Mouse (Mus musculus): ENCODE data around the gene Ddias. TPM values are rescaled to one million over a fixed set of nuclear protein-coding genes. Genes with fewer than 3 reads are reported as not detected.

Gene Ddias
- polyA plus RNA-seq, 1 experiment from 2014 or later: 16.4 TPM

GRCm38 (mm10) chr7:92886801-92887200, 12.8 kb upstream of the Ddias start:
- Histone ChIP-seq H3K9me3 (no peaks in the 10 kb centered on the region), H3K27ac (0 out of 2 replicates have a peak overlapping the region, but pooled peaks have one; percentile 18), H3K9ac (no peak overlapping the region), H3K36me3 (no peaks in the 10 kb centered on the region), H3K27me3 (no peaks in the 10 kb centered on the region), H3K4me3 (no peak overlapping the region), H3K4me1 (peaks cover 3% of the 10 kb centered on the region; the same call in 1 of the 2 replicates), H3K4me2 (no peak overlapping the region)
- ATAC-seq (ENCODE audit: borderline replicate concordance, extremely low read depth, low FRiP score, low TSS enrichment): no peak
- WGBS: 61% methylated on average over 7 of the region's 7 CpGs

DNA sequence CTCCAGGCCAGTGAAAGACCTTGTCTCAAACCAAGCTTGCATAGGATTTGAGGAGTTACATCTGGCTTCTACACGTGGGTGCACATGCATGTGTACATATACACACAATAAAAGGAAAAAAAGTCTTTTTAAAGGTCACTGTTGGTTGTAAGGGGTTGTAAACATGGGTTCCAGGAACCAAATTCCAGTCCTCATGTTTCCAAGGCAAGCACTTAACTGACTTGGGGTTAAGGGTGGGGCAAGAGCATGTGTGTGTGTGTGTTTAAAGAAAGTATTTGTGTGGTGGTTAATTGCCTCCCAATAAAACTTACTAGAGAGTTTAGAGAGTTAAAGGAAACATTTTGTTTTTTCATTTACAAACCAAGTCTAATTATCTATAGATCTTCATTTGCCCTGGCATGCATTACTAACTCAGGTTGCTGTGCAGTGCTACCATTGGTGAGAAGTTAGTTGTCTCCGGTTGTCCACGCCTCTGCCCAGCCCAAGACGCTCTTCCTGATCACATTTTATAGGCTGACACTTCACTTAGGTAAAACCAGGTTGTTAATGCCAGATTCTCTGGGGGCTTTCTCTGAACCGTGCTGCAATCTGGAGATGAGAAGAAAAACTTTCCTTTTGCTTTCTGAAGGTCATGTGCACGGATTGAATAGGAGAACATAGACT, 11.1 kb upstream of the Ddias start:
- no peaks in the 10 kb centered on the region for H3K36me3 ChIP-seq
- WGBS: 77% methylated on average over 6 of the region's 6 CpGs
- H3K4me1 ChIP-seq: peaks cover 3% of the 10 kb centered on the region; the same call in 1 of the 2 replicates
- no peak overlapping the region for H3K4me2 ChIP-seq
- no peaks in the 10 kb centered on the region for H3K9me3 ChIP-seq
- H3K27ac ChIP-seq: no peak overlapping the region
- ATAC-seq (ENCODE audit: borderline replicate concordance, extremely low read depth, low FRiP score, low TSS enrichment): no peak
- H3K4me3 ChIP-seq: no peak overlapping the region
- H3K27me3 ChIP-seq: no peaks in the 10 kb centered on the region
- H3K9ac ChIP-seq: no peak overlapping the region

GRCm38 (mm10) chr7:92883850-92884716, 10.0 kb upstream of the Ddias start:
- peak overlapping the region; percentile 58; the same call in 1 of the 2 replicates for H3K27ac ChIP-seq
- peak; percentile 57 for ATAC-seq (ENCODE audit: borderline replicate concordance, extremely low read depth, low FRiP score, low TSS enrichment)

GRCm38 (mm10) chr7:92878575-92879285, 4.7 kb upstream of the Ddias start:
- no peak for ATAC-seq (ENCODE audit: borderline replicate concordance, extremely low read depth, low FRiP score, low TSS enrichment)
- H3K9ac ChIP-seq: no peak overlapping the region
- no peaks in the 10 kb centered on the region for H3K9me3 ChIP-seq
- no peak overlapping the region for H3K4me3 ChIP-seq
- no peaks in the 10 kb centered on the region for H3K27me3 ChIP-seq
- WGBS: 72% methylated on average over 7 of the region's 7 CpGs
- H3K36me3 ChIP-seq: no peaks in the 10 kb centered on the region
- H3K4me1 ChIP-seq: peaks cover 15% of the 10 kb centered on the region
- H3K27ac ChIP-seq: no peak overlapping the region
- peak overlapping the region; percentile 11; the same call in 1 of the 2 replicates for H3K4me2 ChIP-seq

More at GRCm38 (mm10) chr7:92883850-92884716, 10.0 kb upstream of the Ddias start:
- Histone ChIP-seq H3K4me1 (peaks cover 3% of the 10 kb centered on the region; the same call in 1 of the 2 replicates), H3K27me3 (no peaks in the 10 kb centered on the region), H3K9ac (no peak overlapping the region), H3K36me3 (no peaks in the 10 kb centered on the region), H3K9me3 (no peaks in the 10 kb centered on the region), H3K4me2 (no peak overlapping the region), H3K4me3 (no peak overlapping the region)
- WGBS: 85% methylated on average over 9 of the region's 9 CpGs

GRCm38 (mm10) chr7:92876538-92876937, 2.5 kb upstream of the Ddias start:
- H3K4me3 ChIP-seq: peak overlapping the region; percentile 69
- H3K27me3 ChIP-seq: no peaks in the 10 kb centered on the region
- peak overlapping the region; percentile 63 for H3K27ac ChIP-seq
- no peak for ATAC-seq (ENCODE audit: borderline replicate concordance, extremely low read depth, low FRiP score, low TSS enrichment)
- H3K9ac ChIP-seq: peak overlapping the region; percentile 36; the same call in 1 of the 2 replicates
- WGBS: 29% methylated on average over 7 of the region's 7 CpGs
- H3K9me3 ChIP-seq: no peaks in the 10 kb centered on the region
- H3K36me3 ChIP-seq: no peaks in the 10 kb centered on the region
- peaks cover 21% of the 10 kb centered on the region for H3K4me1 ChIP-seq
- H3K4me2 ChIP-seq: peak overlapping the region; percentile 87

GRCm38 (mm10) chr7:92876066-92876465, 2.0 kb upstream of the Ddias start:
- peak overlapping the region; percentile 99; the same call in 1 of the 2 replicates for H3K27ac ChIP-seq
- peaks cover 21% of the 10 kb centered on the region for H3K4me1 ChIP-seq
- H3K9me3 ChIP-seq: no peaks in the 10 kb centered on the region
- 22% methylated on average over 3 of the region's 3 CpGs for WGBS
- H3K4me3 ChIP-seq: peak overlapping the region; percentile 69
- H3K27me3 ChIP-seq: no peaks in the 10 kb centered on the region
- ATAC-seq (ENCODE audit: borderline replicate concordance, extremely low read depth, low FRiP score, low TSS enrichment): no peak
- H3K36me3 ChIP-seq: no peaks in the 10 kb centered on the region
- H3K9ac ChIP-seq: peak overlapping the region; percentile 76
- H3K4me2 ChIP-seq: peak overlapping the region; percentile 87

DNA sequence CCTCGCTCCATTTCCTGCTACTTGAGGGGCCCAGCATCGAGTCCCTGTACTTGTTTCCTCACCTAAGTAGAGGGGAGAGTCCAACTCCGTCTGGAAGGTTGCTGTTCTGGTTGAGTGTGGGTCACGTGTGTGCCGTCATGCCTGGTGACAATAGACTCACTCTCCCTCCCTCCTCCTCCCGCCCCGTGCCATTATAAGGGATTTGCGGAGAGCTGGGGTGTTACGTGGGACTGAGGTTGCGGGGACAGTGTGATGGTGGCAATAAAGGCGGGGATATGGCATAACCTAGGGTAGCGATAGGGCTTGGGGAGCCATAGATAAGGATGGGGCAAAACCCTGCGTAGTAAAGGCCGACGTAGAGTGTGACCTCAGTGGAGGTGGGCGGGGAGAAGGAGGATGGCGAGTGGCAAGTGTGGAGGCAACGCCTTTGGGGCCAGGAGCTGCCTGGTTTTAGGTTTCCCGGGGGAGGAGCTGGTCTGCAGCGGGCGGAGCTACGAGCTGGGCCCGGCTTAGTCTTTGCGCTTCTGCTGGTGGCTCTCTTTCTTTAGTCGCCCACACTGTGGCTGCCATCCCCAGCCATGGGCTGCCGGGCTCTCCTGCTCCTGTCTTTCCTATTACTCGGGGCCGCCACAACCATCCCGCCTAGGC, 838 bp upstream of the Ddias start:
- peaks cover 21% of the 10 kb centered on the region for H3K4me1 ChIP-seq
- no peaks in the 10 kb centered on the region for H3K27me3 ChIP-seq
- H3K36me3 ChIP-seq: no peaks in the 10 kb centered on the region
- peak overlapping the region; percentile 87 for H3K4me2 ChIP-seq
- H3K9ac ChIP-seq: peak overlapping the region; percentile 76
- WGBS: under 1% methylated on average over 29 of the region's 29 CpGs
- ATAC-seq (ENCODE audit: borderline replicate concordance, extremely low read depth, low FRiP score, low TSS enrichment): peak; percentile 93
- peak overlapping the region; percentile 69 for H3K4me3 ChIP-seq
- H3K9me3 ChIP-seq: no peaks in the 10 kb centered on the region
- peak overlapping the region; percentile 99 for H3K27ac ChIP-seq

- Histone ChIP-seq H3K27ac (no peak overlapping the region), H3K27me3 (no peaks in the 10 kb centered on the region), H3K4me3 (no peak overlapping the region), H3K9ac (no peak overlapping the region), H3K4me2 (no peak overlapping the region), H3K36me3 (no peaks in the 10 kb centered on the region), H3K9me3 (no peaks in the 10 kb centered on the region), H3K4me1 (peaks cover 17% of the 10 kb centered on the region)
- no peak for ATAC-seq (ENCODE audit: borderline replicate concordance, extremely low read depth, low FRiP score, low TSS enrichment)
- WGBS: 84% methylated on average over 4 of the region's 4 CpGs
Observed at GRCm38 (mm10) chr7:92871596-92871995, 2.5 kb downstream of the Ddias start.

GRCm38 (mm10) chr7:92870161-92870560, 3.9 kb downstream of the Ddias start:
- peaks cover 7% of the 10 kb centered on the region for H3K4me1 ChIP-seq
- H3K27ac ChIP-seq: no peak overlapping the region
- no peaks in the 10 kb centered on the region for H3K9me3 ChIP-seq
- ATAC-seq (ENCODE audit: borderline replicate concordance, extremely low read depth, low FRiP score, low TSS enrichment): no peak
- H3K4me2 ChIP-seq: no peak overlapping the region
- 62% methylated on average over 3 of the region's 3 CpGs for WGBS
- H3K9ac ChIP-seq: no peak overlapping the region
- no peaks in the 10 kb centered on the region for H3K27me3 ChIP-seq
- no peak overlapping the region for H3K4me3 ChIP-seq
- no peaks in the 10 kb centered on the region for H3K36me3 ChIP-seq

- Histone ChIP-seq H3K27me3 (no peaks in the 10 kb centered on the region), H3K9ac (no peak overlapping the region), H3K9me3 (no peaks in the 10 kb centered on the region), H3K4me1 (no peaks in the 10 kb centered on the region), H3K27ac (no peak overlapping the region), H3K4me3 (no peak overlapping the region), H3K4me2 (no peak overlapping the region), H3K36me3 (peaks cover 9% of the 10 kb centered on the region; the same call in 1 of the 2 replicates)
- 26% methylated on average over 2 of the region's 2 CpGs for WGBS
- no peak for ATAC-seq (ENCODE audit: borderline replicate concordance, extremely low read depth, low FRiP score, low TSS enrichment)
Observed at GRCm38 (mm10) chr7:92866526-92866925, 7.5 kb downstream of the Ddias start.

DNA sequence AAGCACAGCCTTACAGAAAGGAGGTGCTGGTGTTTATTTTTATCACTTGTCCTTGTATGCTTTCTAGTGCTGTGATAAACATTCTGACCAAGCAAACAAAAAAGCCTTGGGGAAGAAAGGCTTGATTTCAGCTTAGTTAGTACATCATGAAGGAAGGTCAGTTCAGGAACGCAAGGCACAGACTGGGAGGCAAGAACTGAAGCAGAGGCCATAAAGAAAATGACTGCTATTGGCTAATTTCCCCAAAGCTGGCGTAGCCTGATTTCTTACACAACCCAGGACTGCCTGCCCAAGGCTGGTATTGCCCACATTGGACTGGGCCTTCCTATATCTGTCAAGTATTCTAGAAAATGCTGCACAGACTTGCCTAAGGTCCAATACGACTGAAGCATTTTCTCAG, 25.8 kb downstream of the Ddias start:
- Histone ChIP-seq H3K36me3 (no peaks in the 10 kb centered on the region), H3K9ac (no peak overlapping the region), H3K27me3 (no peaks in the 10 kb centered on the region), H3K4me2 (no peak overlapping the region), H3K9me3 (no peaks in the 10 kb centered on the region), H3K27ac (no peak overlapping the region), H3K4me3 (no peak overlapping the region), H3K4me1 (no peaks in the 10 kb centered on the region)
- 87% methylated on average over 3 of the region's 3 CpGs for WGBS
- no peak for ATAC-seq (ENCODE audit: borderline replicate concordance, extremely low read depth, low FRiP score, low TSS enrichment)
